Mouse (Mus musculus) CD4-positive, CD25-positive, alpha-beta regulatory T cell, adult 2 months (primary cell): ENCODE data around the gene Kmt2a.

Experiments
- DNase-seq: peaks from one replicate; pipeline ENCODE4 v3.0.0-alpha.2; 2012; ENCODE audit warnings: low read depth, low spot score

Gene Kmt2a

GRCm38 (mm10) chr9:44881221-44881871, at the start of gene Kmt2a:
Kmt2a (minus strand) TSS chr9:44881296.
- DNase-seq: peak; percentile 97

- DNase-seq: peak; percentile 8
These were observed 40.4 kb upstream of the Kmt2a start for GRCm38 (mm10) chr9:44921543-44921942.

DNA sequence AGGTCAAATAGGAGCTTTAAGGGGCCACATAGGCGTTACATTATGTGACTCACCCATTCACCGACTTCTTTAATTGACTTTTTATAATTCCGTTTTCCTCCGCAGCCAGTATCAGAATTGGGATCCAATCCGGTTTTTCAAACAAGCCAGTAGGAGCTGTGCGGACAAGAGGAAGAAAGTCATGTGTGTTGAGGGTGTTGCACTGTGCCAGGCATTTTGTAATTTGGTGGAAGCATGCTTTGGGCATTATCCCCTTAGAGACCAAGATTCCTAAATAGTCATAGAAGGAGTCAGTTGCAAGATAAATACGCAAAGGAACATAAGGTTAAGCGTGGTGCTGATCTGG, 40.0 kb upstream of the Kmt2a start:
- DNase-seq: no peak

DNA sequence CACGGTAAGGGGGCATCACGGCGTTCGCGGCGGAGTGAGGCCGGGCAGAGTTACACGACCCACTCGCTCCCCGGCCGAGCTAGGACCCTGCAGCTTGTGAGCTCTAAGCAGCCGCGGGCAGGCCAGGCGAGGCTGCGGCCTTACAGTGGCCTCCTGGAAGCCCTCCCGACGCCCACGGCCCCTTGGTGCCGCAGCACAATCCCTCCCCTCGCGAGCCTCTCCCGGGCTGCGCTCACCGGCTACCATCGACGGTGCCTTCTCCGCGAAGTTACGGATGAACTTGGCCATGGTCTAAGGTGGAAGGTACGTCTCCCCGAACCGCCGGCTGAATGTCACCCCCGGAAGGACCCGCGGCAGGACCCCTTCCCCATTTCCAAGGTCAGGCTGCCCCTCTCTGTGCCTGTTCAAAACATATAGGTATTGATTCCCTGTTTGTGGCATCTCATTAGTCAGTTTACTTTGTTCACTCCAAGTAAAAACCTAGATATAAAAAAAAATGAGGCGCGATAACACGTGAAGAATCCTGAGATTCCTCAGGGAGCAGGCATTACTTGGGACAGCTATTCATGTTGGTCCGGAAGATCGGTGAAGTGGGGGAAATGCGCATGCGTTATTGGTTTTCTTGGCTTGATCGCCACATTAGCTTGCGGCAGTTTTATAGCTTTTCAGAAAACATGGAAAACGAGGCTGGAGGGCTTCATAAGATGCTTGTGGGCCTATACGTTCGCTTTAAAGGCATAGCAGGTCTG, 39.5 kb upstream of the Kmt2a start, which contains the start of gene Atp5l:
Atp5l (minus strand) TSS at position 369 of the 749 bp plus-strand sequence.
- DNase-seq: peak; percentile 93

DNA sequence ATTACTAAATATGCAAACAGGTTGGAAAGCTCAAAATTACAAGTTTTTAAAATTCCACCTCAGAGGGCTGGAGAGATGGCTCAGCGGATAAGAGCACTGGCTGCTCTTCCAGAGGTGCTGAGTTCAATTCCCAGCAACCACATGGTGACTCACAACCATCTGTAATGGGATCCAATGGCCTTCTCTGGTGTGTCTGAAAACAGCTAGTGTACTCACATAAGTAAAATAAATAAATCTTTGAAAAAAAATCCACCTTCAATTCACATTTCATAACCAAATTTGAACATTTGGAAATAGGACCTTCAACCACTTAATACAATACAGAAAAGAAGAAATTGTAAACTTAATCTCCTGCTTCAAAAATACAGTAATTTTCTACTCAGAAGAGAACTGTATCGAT, 38.5 kb upstream of the Kmt2a start:
- no peak for DNase-seq

GRCm38 (mm10) chr9:44916196-44916595, 35.1 kb upstream of the Kmt2a start:
- DNase-seq: peak; percentile 84

GRCm38 (mm10) chr9:44914706-44915105, 33.6 kb upstream of the Kmt2a start:
- DNase-seq: no peak

DNA sequence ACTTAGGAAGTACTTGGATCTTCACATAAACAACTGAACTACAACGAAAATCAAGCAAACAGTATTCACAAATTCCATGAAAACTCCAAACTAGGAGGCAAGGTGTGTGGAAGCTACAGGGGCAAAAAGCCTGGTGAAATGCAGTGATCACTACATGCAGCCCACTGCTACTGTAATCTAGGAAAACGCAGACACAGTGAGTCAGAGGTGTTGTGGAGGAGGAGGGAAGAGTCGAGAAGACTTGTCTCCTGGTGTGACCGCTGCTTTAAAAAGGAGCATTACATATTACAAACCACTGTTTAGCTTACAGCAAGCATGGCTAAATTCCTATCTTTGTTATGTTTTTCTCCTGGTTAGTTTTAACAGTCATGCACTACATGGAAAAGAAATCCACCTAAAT, 30.3 kb upstream of the Kmt2a start:
- DNase-seq: no peak

DNA sequence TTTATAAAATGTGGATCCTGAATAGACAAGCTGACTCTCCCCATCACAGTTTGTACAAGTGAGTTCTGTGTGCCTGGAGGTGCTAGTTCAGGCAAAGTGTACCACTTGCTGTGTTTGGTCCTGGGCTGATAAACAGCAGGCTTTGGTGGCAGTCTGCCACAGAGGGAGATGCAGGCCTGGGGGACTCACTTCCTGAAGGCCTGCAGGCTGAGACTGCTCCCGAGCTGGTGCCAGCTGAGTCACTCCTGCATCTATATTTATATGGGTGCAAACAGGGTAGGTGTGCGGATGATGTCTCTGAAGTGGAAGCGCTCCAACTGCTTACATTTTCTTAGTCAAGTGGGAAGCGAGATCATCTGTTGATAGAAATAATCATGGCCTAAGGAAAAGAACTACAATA, 24.5 kb upstream of the Kmt2a start:
- DNase-seq: no peak

DNA sequence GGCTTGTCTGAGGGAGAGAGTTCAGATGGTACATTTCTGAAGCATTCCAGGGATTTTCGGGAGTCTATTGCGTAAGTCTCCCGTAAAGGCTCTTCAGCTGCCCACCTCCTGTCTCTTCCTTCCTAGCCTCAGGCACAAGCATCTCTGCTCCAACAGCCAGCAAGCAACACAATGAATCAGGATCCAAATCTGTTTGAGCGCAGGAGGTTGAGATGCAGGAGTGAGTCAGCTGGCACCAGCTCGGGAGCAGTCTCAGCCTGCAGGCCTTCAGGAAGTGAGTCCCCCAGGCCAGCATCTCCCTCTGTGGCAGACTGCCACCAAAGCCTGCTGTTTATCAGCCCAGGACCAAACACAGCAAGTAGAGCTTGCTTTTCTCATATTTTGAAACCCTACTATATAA, 23.9 kb upstream of the Kmt2a start:
- DNase-seq: no peak

DNA sequence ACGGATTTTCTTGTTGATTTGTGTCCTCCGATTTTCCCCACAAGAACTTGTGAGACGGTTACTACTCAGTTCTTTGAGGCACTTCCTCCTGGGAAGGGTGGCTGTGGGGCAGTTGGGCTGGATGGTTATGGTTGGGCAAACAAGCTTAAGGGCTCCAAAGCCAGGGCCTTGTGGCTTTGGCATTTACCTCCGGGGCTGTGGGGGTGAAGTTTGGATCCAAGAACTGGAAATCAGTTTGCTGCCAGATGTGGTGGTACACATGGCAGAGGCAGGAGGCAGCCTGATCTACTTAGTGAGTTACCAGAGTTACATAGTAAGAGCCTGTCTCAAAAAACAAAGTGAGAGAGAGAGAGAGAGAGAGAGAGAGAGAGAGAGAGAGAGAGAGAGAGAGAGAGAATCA, 22.8 kb upstream of the Kmt2a start:
- no peak for DNase-seq

GRCm38 (mm10) chr9:44900402-44900801, 19.3 kb upstream of the Kmt2a start:
- DNase-seq: peak; percentile 48

GRCm38 (mm10) chr9:44899716-44900115, 18.6 kb upstream of the Kmt2a start:
- no peak for DNase-seq

DNA sequence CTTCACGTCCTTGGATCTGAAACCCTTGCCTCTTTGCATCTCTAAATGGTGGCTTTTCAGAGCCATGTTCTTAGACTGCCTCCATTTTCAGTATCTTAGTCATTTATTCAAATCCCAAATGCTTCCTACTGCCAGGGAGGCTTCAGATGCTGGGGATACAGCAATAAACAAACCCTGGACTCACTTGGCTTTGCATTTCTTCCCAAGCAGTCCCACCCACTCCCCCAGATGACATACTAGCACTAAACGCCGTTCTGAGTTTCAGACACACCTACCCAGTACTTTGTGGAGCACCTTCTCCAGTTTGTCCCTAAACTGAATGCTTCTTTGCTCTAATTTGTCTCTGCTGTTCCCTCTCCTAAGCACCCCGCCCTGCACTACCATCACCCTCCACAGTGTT, 15.9 kb upstream of the Kmt2a start:
- DNase-seq: no peak

- no peak for DNase-seq
These were observed 11.6 kb upstream of the Kmt2a start for GRCm38 (mm10) chr9:44892664-44893063.

- no peak for DNase-seq
These were observed 10.1 kb upstream of the Kmt2a start for GRCm38 (mm10) chr9:44891210-44891609.

DNA sequence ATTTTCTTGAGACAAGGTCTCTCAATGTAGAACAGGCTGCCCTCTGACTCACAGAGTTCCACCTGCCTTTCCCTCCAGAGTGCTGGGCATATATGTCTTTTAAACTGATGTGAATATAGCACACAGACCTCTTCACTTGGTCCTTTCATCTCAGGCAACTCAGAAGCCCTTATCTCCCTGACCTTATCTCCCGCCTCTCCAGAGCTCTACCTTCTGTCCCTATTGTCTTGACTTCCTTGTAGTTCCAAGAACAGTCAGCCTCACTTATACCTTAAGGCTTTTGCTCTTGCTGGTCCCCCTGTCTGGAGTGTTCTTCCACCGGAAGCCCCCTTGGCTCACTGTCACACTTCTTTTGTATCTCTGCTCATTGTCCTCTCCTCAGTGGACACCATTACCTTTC, 9.0 kb upstream of the Kmt2a start:
- no peak for DNase-seq

DNA sequence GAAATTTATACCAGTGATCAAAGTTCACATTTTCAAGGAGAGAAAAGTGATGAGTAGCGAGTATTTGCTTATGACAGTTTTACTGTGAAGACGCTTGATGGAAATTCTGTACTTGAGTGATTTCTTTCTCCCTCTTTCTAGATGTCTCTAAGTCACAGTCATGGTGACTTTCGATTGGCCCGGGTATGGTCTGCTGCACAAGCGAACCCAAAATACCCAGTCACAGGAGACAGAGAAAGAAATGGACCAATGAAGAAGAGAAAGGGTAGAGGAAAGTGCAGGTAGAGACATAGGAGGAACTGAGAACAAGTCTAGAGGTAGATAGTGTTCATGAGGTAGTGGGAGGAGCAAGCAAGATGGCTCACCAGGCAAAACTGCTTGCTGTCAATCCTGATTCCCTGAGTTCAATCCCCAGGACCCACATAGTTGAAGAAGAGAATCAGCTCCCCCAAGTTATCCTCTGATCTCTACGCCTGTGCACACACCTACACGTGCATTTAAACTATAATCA, 7.1 kb upstream of the Kmt2a start:
- no peak for DNase-seq

DNA sequence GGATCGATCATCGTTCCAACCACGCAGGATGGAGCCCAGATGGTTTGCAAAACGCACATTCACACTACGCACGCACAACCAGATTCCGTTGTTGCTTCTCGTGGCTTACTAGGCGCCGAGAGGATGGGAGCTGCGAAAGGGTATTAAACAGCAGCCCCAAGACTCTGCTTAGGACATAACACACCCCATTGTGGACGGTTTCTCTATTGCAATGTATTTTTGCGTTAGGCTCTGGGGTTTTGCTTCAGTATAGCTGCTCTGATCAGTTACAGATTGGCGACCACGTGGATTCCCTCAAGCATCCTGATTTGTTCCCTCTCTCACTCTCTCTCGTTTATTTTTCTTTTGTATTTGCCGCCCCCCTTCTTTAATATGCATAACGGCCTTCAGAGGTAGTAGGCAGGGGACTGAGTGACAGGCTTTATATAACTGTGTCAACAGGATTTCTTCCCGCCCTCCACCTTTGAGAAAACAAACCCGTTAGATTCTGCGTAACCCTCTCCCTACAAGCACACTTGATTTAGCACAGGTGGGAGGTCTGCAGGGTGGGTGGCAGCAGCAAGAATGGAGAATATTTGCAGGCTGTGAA, 2.0 kb upstream of the Kmt2a start:
- peak; percentile 66 for DNase-seq

DNA sequence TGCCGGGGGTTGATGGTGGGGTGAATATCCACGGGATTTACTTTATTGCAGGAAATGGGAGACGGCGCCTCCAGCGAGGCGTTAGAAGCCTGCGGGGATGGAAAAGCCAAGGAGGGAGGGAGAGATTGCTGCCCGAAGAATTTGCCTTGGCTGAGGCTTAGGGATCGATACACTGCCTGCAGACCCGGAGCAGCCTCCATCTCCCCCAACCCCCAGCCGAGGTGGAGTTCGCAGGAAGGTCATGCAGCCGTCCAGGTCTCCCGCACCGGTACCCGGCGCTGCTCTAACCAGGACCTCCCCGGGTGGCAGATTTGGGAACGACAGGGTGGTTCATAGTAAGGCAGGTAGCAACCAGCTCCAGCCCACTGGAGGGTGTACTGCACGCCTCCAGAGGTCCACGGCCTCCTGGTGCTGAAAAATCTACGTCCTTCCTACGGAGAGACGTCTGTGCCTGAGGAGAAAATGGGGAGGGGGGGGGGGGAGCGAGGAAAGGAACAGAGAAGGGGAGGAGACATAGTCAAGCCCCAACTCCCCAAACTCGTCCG, 1.4 kb upstream of the Kmt2a start:
- DNase-seq: peak; percentile 81

DNA sequence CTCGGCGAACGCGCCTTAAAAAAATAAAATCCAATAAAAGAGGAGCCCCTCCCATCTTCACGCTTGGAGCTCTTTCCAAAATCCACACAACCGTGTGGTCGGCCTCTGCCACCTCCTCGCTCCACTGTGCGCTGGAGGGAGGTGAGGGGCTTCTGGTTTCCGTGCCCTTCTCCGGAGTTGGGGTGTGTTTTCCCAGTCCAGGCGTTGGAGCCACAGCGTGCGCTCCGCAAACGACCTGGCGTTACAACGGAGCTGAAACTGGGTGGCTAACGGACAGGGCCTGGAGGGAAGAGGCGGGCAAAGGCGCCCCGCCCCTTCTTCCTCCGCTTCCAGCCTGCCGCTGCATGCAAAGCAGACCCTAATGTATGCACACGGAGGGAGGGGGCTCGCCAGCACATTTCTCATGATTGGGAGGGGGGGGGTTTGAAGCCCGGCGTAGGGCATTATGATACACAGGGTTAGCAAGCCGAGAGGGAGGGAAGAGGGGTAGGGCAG, 892 bp upstream of the Kmt2a start:
- DNase-seq: peak; percentile 67
